Mouse (Mus musculus) intestine, embryonic 16.5 days (tissue): ENCODE measurements around the gene Vmn1r232. TPM values are rescaled to one million over a fixed set of nuclear protein-coding genes. Genes with fewer than 3 reads are reported as not detected.

Source experiments
- polyA plus RNA-seq: library from polyadenylated mRNA; unstranded; fragments of >200 nt; fragmentation: Nextera tagmentation; extraction: Ambion mirVana; gene quantifications from 2 replicates; pipeline ENCODE4 v1.2.1, GENCODE M21; 2015

The Vmn1r232 gene
- polyA plus RNA-seq, 1 experiment from 2014 or later, result not detected

Other genes with a start within 250 kb of the Vmn1r232 start
- not detected in 2 replicates for gene Vmn1r226, start 236.9 kb downstream of the Vmn1r232 start, polyA plus RNA-seq
- gene Vmn1r227, start 189.9 kb downstream of the Vmn1r232 start, polyA plus RNA-seq, result not detected in 2 replicates
- gene Vmn1r228, start 133.6 kb downstream of the Vmn1r232 start, polyA plus RNA-seq, result not detected in 2 replicates
- not detected in 2 replicates for gene Vmn1r229, start 108.2 kb downstream of the Vmn1r232 start, polyA plus RNA-seq
- gene Vmn1r230, start 79.3 kb downstream of the Vmn1r232 start, polyA plus RNA-seq, result not detected in 2 replicates
- not detected in 2 replicates for gene Vmn1r231, start 14.6 kb downstream of the Vmn1r232 start, polyA plus RNA-seq
- gene Ppp2r1a, start 25.6 kb upstream of the Vmn1r232 start, polyA plus RNA-seq, result 352 and 364 TPM in 2 replicates
- not detected in 2 replicates for gene Vmn1r233, start 76.8 kb upstream of the Vmn1r232 start, polyA plus RNA-seq
- gene Zfp160, start 89.2 kb upstream of the Vmn1r232 start, polyA plus RNA-seq, result 8.2 TPM in 2 replicates